Comparison of ENCODE assay signal across 8 mouse cellular contexts in genomic region chr7:63758240-63758826, GRCm38 (mm10).
A peak's percentile ranks its signal among the peaks of the same experiment; 100 is the strongest.
DNase-seq lines count a peak whose midpoint lies in the region; ATAC-seq and TF ChIP-seq lines count a peak whose summit lies in the region.

No protein-coding gene starts in this region.

- H3K9ac ChIP-seq in heart, postnatal 0 days (replicated peaks; ENCODE audit: low read depth, low read length), result no peak overlapping the region

- no peak overlapping the region for H3K4me3 ChIP-seq in cerebellum, adult 2 months (replicated peaks; ENCODE audit: insufficient read depth, low read depth, low read length)
- peak overlapping the region; percentile 46 for H3K4me3 ChIP-seq in heart, postnatal 0 days (ENCODE audit: low read depth, low read length)
- peak overlapping the region; percentile 56 for H3K4me3 ChIP-seq in midbrain, embryonic 10.5 days

- no peaks in the 10 kb centered on the region for H3K36me3 ChIP-seq in heart, postnatal 0 days (replicated peaks; ENCODE audit: control insufficient read depth, insufficient read depth, low read length)
- no peaks in the 10 kb centered on the region for H3K36me3 ChIP-seq in midbrain, embryonic 10.5 days

- H3K27me3 ChIP-seq in cerebellum, adult 2 months (ENCODE audit: control insufficient read depth, insufficient read depth, low read length), result no peaks in the 10 kb centered on the region
- peaks cover 79% of the 10 kb centered on the region for H3K27me3 ChIP-seq in heart, postnatal 0 days (ENCODE audit: control insufficient read depth, insufficient read depth, low read length)
- peaks cover 97% of the 10 kb centered on the region for H3K27me3 ChIP-seq in midbrain, embryonic 10.5 days (ENCODE audit: low read depth, poor library complexity, severe bottlenecking)

- no peak for TF ChIP-seq POLR2A in cerebellum, adult 2 months (IDR thresholded peaks at IDR 0.05; ENCODE audit: borderline replicate concordance, insufficient read depth, low read length)

- 62% methylated on average over 97 of the region's 97 CpGs for WGBS in cerebellum, adult 2 months
- under 1% methylated on average over 65 of the region's 97 CpGs for WGBS in heart, postnatal 0 days
- WGBS in midbrain, embryonic 10.5 days, result under 1% methylated on average over 97 of the region's 97 CpGs

- no peak for ATAC-seq in heart, postnatal 0 days (ENCODE audit: insufficient read depth, low read depth)
- ATAC-seq in megakaryocyte-erythroid progenitor cell, adult 5-6 weeks (replicated peaks; ENCODE audit: low FRiP score, low TSS enrichment, poor library complexity, severe bottlenecking), result no peak
- no peak for ATAC-seq in erythroblast, adult 5-6 weeks (replicated peaks; ENCODE audit: low FRiP score, poor library complexity, severe bottlenecking)

- DNase-seq in cerebellum, adult 2 months, result peak; percentile 35 to 53
- DNase-seq in cerebellum, adult 9-10 months, result no peak
- DNase-seq in retina, embryonic 14.5 days (ENCODE audit: low spot score), result peak; percentile 32
- DNase-seq in retina, postnatal 1 day, result no peak
- no peak for DNase-seq in heart, postnatal 0 days (ENCODE audit: low spot score)
- DNase-seq in midbrain, embryonic 10.5 days (ENCODE audit: low spot score), result no peak

- no peaks in the 10 kb centered on the region for H3K9me3 ChIP-seq in heart, postnatal 0 days (replicated peaks; ENCODE audit: control insufficient read depth, low read length)
- no peaks in the 10 kb centered on the region for H3K9me3 ChIP-seq in midbrain, embryonic 10.5 days (replicated peaks)

- H3K4me1 ChIP-seq in cerebellum, adult 2 months (ENCODE audit: control insufficient read depth, insufficient read depth, low read length), result peaks cover 31% of the 10 kb centered on the region
- peaks cover 13% of the 10 kb centered on the region for H3K4me1 ChIP-seq in heart, postnatal 0 days (ENCODE audit: control insufficient read depth, insufficient read depth)
- peaks cover 45% of the 10 kb centered on the region for H3K4me1 ChIP-seq in midbrain, embryonic 10.5 days

- TF ChIP-seq EP300 in heart, postnatal 0 days (IDR thresholded peaks at IDR 0.05; ENCODE audit: low read depth), result no peak

- peak overlapping the region; percentile 68 for H3K4me2 ChIP-seq in heart, postnatal 0 days (ENCODE audit: low read depth, low read length)

- TF ChIP-seq CTCF in cerebellum, adult 2 months (IDR thresholded peaks at IDR 0.05; ENCODE audit: borderline replicate concordance, insufficient read depth, low read depth, low read length), result no peak
- no peak for TF ChIP-seq CTCF in heart, postnatal 0 days (IDR thresholded peaks at IDR 0.05; ENCODE audit: low read depth)

- H3K27ac ChIP-seq in cerebellum, adult 2 months (ENCODE audit: insufficient read depth, low read length), result no peak overlapping the region
- no peak overlapping the region for H3K27ac ChIP-seq in heart, postnatal 0 days (ENCODE audit: low read depth)
- peak overlapping the region; percentile 57; the same call in 1 of the 2 replicates for H3K27ac ChIP-seq in midbrain, embryonic 10.5 days (replicated peaks)

Comparison
In these comparisons a context has a peak if more than half of its experiments do, and no peak if none do; other contexts are left out.
1. DNase-seq: peak in cerebellum, adult 2 months (2 of 2) and retina, embryonic 14.5 days (single experiment); none in cerebellum, adult 9-10 months (single experiment), retina, postnatal 1 day (single experiment), heart, postnatal 0 days (single experiment) and midbrain, embryonic 10.5 days (single experiment).